Mouse (Mus musculus): ENCODE results near the gene Irf2.

Gene Irf2

GRCm38 (mm10) chr8:46758131-46758530 lies 18.6 kb downstream of the Irf2 start:
- DNase-seq (ENCODE audit: low spot score) = no peak

DNA sequence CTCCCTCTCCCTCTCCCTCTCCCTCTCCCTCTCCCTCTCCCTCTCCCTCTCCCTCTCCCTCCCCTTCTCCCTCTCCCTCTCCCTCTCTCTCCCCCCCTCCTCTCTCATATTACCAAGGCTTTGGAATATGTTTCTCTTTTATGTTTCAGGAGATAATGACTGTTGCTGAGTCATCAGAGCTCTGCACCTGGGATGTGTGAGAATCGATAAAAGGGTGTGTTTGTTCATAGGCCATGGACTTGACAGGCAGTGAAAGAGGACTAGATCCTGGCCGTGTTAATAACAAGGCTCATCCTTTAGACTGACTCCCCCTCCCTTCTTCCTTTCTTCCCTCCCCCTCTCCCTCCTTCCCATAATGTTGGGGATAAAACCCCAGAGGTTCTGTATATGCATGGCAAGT lies 19.1 kb downstream of the Irf2 start:
- DNase-seq (ENCODE audit: low spot score) = no peak

DNA sequence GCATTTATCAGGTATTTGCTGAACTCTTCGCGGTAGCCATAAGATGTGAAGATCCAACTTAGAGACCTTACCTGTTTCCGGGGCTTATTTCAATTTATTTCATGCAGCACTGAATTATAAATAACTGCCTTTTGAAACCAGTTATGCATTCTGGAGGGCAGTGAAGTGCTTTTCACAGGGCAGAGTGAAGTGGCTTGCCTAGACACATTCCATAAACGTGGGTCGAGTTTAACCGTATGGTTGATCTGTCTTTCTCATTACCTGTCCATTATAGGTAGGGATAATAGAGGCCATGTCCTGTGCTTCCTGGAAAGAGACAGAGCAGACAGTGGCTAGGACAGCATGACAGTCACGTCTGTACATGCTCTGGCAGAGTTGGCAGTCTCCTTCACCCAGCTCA lies 20.0 kb downstream of the Irf2 start:
- no peak for DNase-seq (ENCODE audit: low spot score)

DNA sequence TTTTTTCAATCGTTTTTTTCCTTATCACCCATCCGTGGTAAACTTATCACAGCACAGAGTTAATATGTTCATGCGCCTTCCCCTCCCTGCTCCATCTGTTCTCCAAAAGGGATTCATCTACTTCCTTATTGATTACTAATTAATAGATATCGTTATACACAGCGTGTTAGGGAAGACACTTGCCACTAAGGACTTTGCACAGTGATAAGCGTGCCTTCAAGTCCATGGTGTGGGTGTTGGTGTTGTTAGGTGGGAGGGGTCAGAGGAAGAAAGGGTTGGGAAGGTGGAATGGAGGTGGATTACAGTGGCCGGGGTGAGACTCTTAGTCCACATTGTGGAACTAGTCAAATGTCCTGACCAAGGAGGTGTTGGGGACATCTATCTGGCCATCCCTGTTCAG lies 21.2 kb downstream of the Irf2 start:
- no peak for DNase-seq (ENCODE audit: low spot score)

DNA sequence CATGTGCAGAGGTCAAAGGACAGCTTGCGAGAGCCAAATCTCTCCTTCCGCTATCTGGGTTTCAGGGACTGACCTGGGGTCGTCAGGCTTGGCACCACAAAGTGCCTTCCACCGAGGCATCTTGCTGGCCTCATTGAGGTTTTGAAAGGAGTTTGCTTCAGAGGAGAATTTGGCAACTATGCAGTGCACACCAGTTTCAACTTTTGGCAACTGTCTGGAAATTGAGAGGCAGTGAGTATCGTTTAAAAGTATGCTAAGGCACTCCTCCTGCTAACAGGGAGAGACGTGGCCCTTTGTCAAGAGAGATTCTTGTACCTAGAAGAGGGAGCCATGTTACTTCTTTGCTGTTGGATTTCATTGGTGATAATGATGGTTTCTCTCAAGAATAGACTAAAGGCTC lies 21.9 kb downstream of the Irf2 start:
- DNase-seq (ENCODE audit: low spot score) = no peak

DNA sequence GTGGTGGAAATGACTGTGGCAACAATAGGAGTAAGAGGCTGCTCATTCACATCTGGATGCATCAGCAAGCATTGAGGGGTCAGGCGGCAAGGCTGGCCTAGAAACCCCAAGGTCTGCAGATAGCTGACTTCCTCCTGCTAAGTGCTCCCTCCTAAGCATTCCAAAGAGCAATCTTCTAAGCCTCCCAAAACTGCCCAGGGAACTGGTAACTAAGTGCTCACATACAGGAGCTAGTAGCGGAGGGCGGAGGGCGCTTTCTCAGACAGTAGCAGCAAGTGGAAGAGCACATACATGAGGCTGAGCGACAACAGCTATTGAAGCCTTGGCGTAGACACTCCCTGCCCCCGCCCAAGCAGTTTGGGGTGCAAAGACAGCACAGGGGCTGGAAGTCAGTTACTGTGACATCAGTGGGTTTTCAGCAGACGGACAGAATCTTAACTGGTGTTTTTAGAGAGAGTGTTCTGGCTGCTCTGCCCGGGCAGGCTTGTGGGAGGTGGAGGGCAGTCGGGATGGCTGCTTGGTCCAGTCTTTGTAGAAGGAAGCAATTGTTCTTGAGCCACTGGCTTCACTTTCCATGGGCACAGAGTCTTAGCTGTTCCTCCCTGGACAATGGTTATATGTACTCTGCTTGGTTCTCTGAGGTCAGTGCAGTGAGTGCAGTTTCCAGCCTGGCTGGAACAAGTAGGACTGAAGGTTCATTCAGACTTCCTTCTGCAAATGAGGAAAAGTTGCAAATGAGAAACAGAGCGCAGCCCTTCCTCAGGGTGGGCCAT lies 30.1 kb downstream of the Irf2 start:
- peak; percentile 27 for DNase-seq (ENCODE audit: low spot score)

GRCm38 (mm10) chr8:46770905-46771516 lies 31.5 kb downstream of the Irf2 start:
- peak; percentile 43 for DNase-seq (ENCODE audit: low spot score)

GRCm38 (mm10) chr8:46772801-46773200 lies 33.3 kb downstream of the Irf2 start:
- DNase-seq (ENCODE audit: low spot score) = no peak

GRCm38 (mm10) chr8:46777760-46778460 lies 38.4 kb downstream of the Irf2 start:
- DNase-seq (ENCODE audit: low spot score) = no peak

DNA sequence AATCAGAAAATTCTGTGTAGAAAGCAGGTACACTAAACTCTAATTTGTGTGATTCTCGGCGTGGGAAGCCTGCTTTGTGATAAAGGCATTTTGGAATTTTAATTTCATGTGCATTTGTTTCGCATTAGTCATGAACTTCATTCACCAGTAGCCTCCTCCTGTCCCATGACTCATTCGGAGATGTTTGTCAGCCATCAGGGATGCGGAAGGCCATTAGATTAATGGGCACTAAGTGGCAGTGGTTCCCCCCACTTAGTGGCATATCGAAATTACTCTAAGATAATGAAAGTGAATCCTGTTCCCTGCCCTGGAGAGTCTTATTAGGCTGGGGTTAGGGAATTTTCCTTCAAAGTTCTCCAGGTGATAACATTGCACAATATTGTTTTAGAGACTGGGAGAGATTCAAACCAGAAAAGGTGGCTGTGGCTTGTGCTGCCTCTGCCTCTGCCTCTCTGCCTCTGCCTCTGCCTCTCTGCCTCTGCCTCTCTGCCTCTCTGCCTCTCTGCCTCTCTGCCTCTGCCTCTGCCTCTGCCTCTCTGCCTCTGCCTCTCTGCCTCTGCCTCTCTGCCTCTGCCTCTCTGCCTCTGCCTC lies 41.6 kb downstream of the Irf2 start:
- DNase-seq (ENCODE audit: low spot score) = no peak

DNA sequence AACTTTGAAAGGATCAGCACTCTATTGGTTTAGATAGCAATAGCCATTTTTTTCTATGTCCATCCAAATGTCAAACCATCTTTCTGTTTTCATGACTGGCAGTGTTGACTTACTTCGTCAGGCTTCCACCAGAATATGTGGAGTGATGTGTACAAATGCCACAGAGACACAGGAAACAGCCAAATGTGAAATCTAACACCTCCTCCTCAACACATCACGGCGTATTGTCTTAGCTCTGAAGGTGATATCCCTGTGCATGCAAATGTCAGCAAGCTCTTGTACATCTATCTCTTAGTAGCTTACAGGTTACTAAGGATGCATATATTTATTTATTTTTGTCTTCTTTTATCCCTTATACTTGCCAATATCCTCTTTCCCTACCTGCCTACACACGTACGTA lies 42.7 kb downstream of the Irf2 start:
- no peak for DNase-seq (ENCODE audit: low spot score)

DNA sequence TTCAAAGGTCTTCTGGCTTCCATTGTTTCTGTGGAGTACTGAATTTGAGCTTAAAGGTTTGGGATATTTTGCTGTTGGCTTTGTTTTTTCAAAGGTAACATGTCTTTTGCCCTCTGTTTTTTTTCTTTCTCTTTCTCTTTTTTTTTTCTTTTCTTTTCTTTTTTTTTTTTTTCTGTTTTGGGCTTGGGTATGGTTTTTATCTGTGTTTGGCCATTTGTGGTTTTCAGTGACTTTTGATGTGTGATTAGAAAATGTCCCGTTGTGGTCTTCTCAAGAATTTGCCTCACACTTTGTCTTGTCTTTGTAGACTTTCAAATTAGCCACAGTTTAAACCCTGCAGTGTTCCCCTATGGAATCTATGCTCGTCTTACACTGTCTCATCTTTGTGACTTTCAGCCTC lies 45.5 kb downstream of the Irf2 start:
- DNase-seq (ENCODE audit: low spot score) = no peak

DNA sequence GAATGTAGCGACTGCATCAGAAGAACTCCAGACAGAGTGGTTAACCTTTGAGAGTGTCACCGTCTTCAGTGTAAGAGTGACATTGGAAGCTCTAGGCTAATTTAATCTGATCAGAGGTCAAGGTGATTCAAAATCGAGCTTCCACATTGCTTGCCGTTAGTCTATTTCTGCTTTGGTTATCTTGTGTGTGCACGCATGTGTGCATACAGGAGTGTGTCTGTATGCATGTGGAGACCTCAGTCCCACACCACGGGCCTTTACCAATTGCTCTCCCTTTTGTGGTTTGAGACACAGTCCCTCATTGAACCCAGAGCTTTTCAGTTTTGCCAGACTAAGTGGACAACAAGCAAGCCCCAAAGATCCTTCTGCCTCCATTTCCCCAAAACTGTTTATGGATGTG lies 46.4 kb downstream of the Irf2 start:
- DNase-seq (ENCODE audit: low spot score) = no peak

DNA sequence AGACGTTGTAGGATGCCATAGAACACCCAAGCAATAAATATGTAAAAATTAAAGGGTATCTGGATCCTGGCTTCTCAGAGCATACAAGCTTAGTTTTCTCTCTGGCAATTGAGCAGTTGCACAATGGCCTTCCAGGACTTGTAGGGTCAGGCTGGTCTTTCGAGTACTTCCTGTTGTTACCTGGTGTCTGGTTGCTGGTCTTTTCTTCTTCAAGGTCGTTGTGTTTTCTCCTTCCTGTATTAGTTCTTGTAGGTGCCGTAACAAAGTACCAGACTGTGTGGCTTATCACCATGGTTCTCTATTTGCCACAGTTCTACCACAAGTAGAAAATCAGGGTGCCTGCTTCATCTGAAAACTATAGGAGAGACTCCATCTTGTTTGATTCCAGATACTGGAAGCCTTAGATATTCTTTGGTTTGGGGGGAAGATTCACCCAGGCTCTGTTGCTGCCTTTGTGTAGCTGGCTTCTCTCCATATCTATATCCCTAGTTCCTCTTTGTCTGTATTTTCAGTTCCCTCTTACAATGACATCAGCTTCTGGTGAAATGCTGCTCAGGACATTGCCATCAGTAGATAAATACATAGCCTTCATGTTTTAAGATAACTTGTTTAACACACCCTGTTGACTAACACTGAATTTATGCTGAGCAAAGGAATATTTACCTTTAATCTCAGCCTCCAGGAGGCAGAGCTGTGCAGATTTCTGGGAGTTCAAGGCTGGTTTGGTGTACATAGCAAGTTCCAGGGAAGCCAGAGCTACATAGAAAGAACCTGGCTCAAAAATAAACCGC lies 49.8 kb downstream of the Irf2 start:
- DNase-seq (ENCODE audit: low spot score) = no peak

DNA sequence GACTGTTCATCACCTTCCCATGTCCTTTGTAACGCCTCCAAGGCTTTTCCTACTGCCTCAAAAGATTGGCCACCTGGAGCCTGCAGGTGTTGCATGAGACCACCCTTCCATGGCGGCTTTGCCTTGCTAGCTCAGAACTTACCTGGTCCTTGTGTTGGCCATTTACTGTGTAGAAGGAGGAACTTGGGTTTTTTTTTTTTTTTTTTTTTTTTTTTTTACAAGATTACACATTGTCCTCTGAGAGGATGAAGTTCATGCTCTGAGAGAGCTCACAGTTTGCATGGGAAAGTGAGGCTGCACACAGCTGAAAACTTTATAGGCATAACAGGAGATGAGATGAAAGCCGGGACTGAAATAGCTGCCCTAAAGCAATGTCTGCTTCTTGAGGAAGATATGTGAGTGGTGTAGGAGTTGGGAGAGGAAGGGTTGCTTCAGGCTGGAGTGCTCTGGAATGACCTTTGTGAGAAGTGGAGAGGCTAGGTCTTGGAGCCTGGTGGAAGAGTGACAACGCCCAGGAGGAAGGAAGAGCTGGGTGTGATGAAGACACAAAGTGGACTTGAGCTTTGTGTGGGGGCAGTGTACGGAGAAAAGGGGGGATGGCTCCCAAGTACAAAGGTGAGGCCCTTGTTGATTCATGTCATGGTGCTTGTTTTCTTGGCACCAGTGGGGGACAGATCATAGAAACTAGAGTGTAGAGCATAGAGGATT lies 52.3 kb downstream of the Irf2 start:
- DNase-seq (ENCODE audit: low spot score) = no peak

DNA sequence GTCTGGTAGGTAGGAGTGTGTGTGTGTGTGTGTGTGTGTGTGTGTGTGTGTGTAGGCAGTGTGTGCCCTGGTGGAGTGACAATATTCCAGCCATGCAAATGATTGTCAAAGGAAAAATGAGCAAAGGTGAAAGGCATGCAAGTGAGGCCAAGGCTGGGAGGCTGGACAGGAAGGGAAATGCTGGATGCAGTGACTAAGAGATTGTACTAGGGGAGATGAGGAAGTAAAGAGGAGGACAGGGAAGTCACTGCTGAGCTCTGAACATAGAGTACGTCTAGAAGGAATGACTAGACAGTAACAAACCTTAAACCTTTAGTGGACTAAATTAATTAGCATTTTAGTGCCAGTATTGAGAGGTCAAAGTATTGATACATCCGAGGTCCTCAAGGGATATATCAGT lies 53.1 kb downstream of the Irf2 start:
- DNase-seq (ENCODE audit: low spot score) = no peak

DNA sequence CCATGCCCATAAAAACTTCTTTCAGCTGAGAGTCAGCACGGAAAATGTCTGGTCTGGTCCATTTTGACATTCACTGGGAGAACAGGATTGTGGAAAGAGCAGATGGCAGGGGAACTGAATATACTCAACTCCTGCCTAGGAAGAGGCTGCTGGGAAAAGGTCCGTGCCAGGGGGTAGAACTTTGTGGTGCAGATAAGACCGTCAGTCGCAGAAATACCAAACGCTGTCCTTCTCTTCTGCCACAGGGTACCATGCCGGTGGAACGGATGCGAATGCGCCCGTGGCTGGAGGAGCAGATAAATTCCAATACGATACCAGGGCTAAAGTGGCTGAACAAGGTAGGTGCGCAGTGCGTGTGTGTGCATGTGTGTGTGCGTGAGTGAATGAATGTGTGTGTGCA lies 53.7 kb downstream of the Irf2 start:
- DNase-seq (ENCODE audit: low spot score) = no peak

DNA sequence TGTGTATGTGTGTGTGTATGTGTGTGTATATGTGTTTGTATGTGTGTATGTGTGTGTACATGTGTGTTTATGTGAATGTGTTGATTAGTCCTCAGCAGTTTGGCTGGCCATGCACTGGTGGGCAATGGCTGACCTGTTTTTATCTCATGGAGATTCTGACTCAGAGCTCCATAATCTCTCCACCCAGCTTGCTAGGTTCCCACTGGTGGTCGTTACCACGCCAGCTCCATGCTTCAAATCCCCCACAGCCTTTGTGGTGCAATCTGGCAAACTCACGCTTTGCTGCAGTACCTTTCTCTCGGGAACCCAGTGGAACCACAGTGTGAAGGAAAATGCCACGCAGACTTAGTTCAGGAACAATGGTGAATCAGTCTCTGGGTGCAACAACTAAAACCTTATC lies 54.8 kb downstream of the Irf2 start:
- no peak for DNase-seq (ENCODE audit: low spot score)

DNA sequence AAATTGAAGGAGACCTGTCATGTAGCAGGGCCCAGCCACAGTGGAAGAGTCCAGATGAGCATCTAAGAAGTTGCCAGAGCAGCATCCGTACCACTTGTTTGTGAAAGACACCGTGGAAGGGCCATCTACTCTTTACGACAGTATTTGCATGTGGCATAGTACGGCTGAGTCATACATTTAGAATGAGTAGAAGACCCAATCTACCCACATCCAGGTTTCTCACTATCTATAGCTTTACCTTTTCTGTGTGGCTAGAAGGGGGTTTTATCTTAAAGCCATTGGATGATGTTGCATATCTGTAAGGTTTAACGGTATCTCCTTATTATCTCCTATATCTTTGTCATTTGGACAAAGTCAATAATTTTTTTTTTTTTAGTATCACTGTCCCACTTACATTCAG lies 59.7 kb downstream of the Irf2 start:
- no peak for DNase-seq (ENCODE audit: low spot score)

DNA sequence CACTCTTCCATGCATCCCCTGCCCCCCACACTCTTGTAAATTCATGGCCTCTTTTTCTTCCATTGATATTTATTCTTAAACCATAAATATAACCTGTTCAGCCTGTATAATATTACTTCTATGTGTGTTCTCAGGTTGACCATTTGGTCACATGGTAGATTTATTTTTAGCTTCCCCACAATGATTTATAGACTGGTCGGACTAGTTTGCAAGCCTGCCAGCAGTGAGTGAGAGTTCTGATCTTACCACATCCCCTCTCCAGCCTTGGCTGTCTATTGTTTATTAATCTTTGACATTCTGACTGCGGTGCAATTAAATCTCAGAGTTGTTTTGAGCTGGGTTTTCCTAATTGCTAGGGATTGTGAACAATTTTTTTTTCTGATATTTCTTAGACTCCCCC lies 60.2 kb downstream of the Irf2 start:
- no peak for DNase-seq (ENCODE audit: low spot score)

DNA sequence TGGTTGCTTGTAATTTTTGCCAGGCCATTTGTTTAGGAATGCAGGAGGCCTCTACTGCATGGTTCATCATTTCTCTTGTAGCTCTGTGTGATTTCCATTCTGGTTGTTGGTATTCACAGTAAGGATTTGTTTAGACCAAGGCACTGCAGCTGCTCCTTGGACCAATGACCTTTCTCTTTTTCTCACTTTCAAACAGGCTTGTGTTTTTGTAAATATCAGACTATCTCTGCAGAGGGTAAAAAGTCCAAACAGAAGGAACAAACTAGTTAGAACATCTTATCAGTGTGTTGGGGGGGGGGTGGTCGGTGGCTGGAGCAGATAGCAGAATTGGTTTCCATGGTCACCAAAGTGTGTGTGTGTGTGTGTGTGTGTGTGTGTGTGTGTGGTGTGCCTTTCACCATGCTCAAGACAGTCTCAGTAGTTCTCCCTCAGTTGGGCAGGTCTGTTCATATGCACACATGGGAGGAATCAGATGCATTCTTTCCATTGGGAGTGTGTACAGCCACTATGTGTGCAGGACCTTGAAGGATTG lies 61.7 kb downstream of the Irf2 start:
- no peak for DNase-seq (ENCODE audit: low spot score)
